Mouse (Mus musculus) stomach, postnatal 0 days (tissue): Measurements from ENCODE around the gene Rin1. TPM values are rescaled to one million over a fixed set of nuclear protein-coding genes. Genes with fewer than 3 reads are reported as not detected.

Experiments
- ATAC-seq: fragments of 200-750 bp; cut with Nextera tagmentation; 2 replicates; pipeline ENCODE4 v1.8.0; 2017; ENCODE audit not compliant: low FRiP score, low TSS enrichment
- DNase-seq: peaks from one replicate; pipeline ENCODE4 v3.0.0-alpha.2; 2016; ENCODE audit warnings: low spot score
- H3K27ac ChIP-seq: fragments of 300-500 bp; sonication (generic); replicated peaks from 2 replicates; pipeline ENCODE4 v1.5.1; 2014; ENCODE audit warnings: mild to moderate bottlenecking, control low read depth
- H3K27me3 ChIP-seq: fragments of 300-500 bp; sonication (generic); 2 replicates; pipeline ENCODE4 v1.6.1; 2014; ENCODE audit warnings: low read length; ENCODE audit not compliant: control insufficient read depth, insufficient read depth
- H3K36me3 ChIP-seq: fragments of 300-500 bp; sonication (generic); 2 replicates; pipeline ENCODE4 v1.6.1; 2014; ENCODE audit warnings: low read length, mixed read lengths; ENCODE audit not compliant: control insufficient read depth, insufficient read depth
- H3K4me1 ChIP-seq: fragments of 300-500 bp; sonication (generic); replicated peaks from 2 replicates; pipeline ENCODE4 v1.6.1; 2014; ENCODE audit warnings: antibody characterized with exemption; ENCODE audit not compliant: control insufficient read depth, insufficient read depth
- H3K4me2 ChIP-seq: fragments of 300-500 bp; sonication (generic); replicated peaks from 2 replicates; pipeline ENCODE4 v1.6.1; 2014; ENCODE audit warnings: low read depth, mild to moderate bottlenecking, control low read depth, moderate library complexity
- H3K4me3 ChIP-seq: fragments of 300-500 bp; sonication (generic); 2 replicates; pipeline ENCODE4 v1.5.1; 2014; ENCODE audit warnings: low read depth, low read length, control low read depth
- H3K9ac ChIP-seq: fragments of 300-500 bp; sonication (generic); 2 replicates; pipeline ENCODE4 v1.6.1; 2014; ENCODE audit warnings: mild to moderate bottlenecking, low read length, control low read depth, mixed read lengths
- H3K9me3 ChIP-seq: fragments of 300-500 bp; sonication (generic); 2 replicates; pipeline ENCODE4 v1.6.1; 2016; ENCODE audit warnings: low read length; ENCODE audit not compliant: control insufficient read depth
- CTCF ChIP-seq: IDR thresholded peaks from 2 replicates; pipeline ENCODE4 v1.5.1; 2016; ENCODE audit warnings: antibody characterized with exemption, low read depth, mild to moderate bottlenecking, moderate library complexity
- EP300 ChIP-seq: optimal IDR thresholded peaks from 2 replicates; pipeline ENCODE3; 2016; ENCODE audit warnings: antibody characterized with exemption
- WGBS: fragments of 180-500 bp; shearing (Covaris S2); extraction: QIAGEN DNeasy Blood & Tissue Kit; methylation state at CpG from one replicate; pipeline ENCODE4 v1.1.7; 2014; 5-methylcytosine and 5-hydroxymethylcytosine counted together
- polyA plus RNA-seq: library from polyadenylated mRNA; unstranded; fragments of >200 nt; fragmentation: Nextera tagmentation; extraction: Ambion mirVana; gene quantifications from 2 replicates; pipeline ENCODE4 v1.2.1, GENCODE M21; 2015

The Rin1 gene
- polyA plus RNA-seq, 1 experiment from 2014 or later, result 2.6 TPM

GRCm38 (mm10) chr19:5068570-5069234, 18.4 kb downstream of the Rin1 start:
- TF ChIP-seq CTCF (peak; percentile 23; the same call in 1 of the 2 replicates), EP300 (no peak)
- Histone ChIP-seq H3K4me3 (peak overlapping the region; percentile 60), H3K36me3 (no peaks in the 10 kb centered on the region), H3K9ac (peak overlapping the region; percentile 68), H3K9me3 (no peaks in the 10 kb centered on the region), H3K4me2 (peak overlapping the region; percentile 73), H3K27me3 (no peaks in the 10 kb centered on the region; the same call in 1 of the 2 replicates), H3K27ac (peak overlapping the region; percentile 93), H3K4me1 (peaks cover 9% of the 10 kb centered on the region; the same call in 1 of the 2 replicates)
- no peak for ATAC-seq
- no peak for DNase-seq
- 29% methylated on average over 21 of the region's 21 CpGs for WGBS

- Histone ChIP-seq H3K27me3 (no peaks in the 10 kb centered on the region; the same call in 1 of the 2 replicates), H3K4me2 (peak overlapping the region; percentile 73), H3K27ac (no peak overlapping the region), H3K9ac (peak overlapping the region; percentile 68; the same call in 1 of the 2 replicates), H3K9me3 (no peaks in the 10 kb centered on the region), H3K4me3 (peak overlapping the region; percentile 60), H3K4me1 (peaks cover 9% of the 10 kb centered on the region; the same call in 1 of the 2 replicates), H3K36me3 (no peaks in the 10 kb centered on the region)
- 84% methylated on average over 5 of the region's 5 CpGs for WGBS
- ATAC-seq, result no peak
- no peak for TF ChIP-seq CTCF
- no peak for TF ChIP-seq EP300
- DNase-seq, result no peak
These were observed 19.2 kb downstream of the Rin1 start for GRCm38 (mm10) chr19:5069486-5069885.

GRCm38 (mm10) chr19:5069978-5070377, 19.7 kb downstream of the Rin1 start:
- WGBS, result 76% methylated on average over 7 of the region's 7 CpGs
- H3K27me3 ChIP-seq, result no peaks in the 10 kb centered on the region; the same call in 1 of the 2 replicates
- H3K9ac ChIP-seq, result peak overlapping the region; percentile 31; the same call in 1 of the 2 replicates
- no peaks in the 10 kb centered on the region for H3K36me3 ChIP-seq
- ATAC-seq (no peak), DNase-seq (no peak)
- peak overlapping the region; percentile 73 for H3K4me2 ChIP-seq
- no peaks in the 10 kb centered on the region for H3K9me3 ChIP-seq
- H3K4me1 ChIP-seq, result peaks cover 9% of the 10 kb centered on the region; the same call in 1 of the 2 replicates
- TF ChIP-seq CTCF, result no peak
- no peak for TF ChIP-seq EP300
- H3K4me3 ChIP-seq, result peak overlapping the region; percentile 60
- H3K27ac ChIP-seq, result no peak overlapping the region

- H3K27me3 ChIP-seq, result no peaks in the 10 kb centered on the region; the same call in 1 of the 2 replicates
- H3K9me3 ChIP-seq, result no peaks in the 10 kb centered on the region
- peak overlapping the region; percentile 53 for H3K9ac ChIP-seq
- H3K4me3 ChIP-seq, result peak overlapping the region; percentile 60
- H3K4me2 ChIP-seq, result peak overlapping the region; percentile 73
- ATAC-seq (no peak), DNase-seq (no peak)
- peak overlapping the region; percentile 81 for H3K27ac ChIP-seq
- H3K4me1 ChIP-seq, result peaks cover 9% of the 10 kb centered on the region; the same call in 1 of the 2 replicates
- WGBS, result 14% methylated on average over 11 of the region's 11 CpGs
- H3K36me3 ChIP-seq, result no peaks in the 10 kb centered on the region
- TF ChIP-seq EP300, result no peak
- no peak for TF ChIP-seq CTCF
These were observed 20.8 kb downstream of the Rin1 start for GRCm38 (mm10) chr19:5071077-5071476.

GRCm38 (mm10) chr19:5071545-5072369, 21.5 kb downstream of the Rin1 start:
- peak; percentile 84 for ATAC-seq
- peak; percentile 85 for DNase-seq
- H3K4me3 ChIP-seq, result peak overlapping the region; percentile 60
- peak overlapping the region; percentile 53 for H3K9ac ChIP-seq
- peaks cover 9% of the 10 kb centered on the region; the same call in 1 of the 2 replicates for H3K4me1 ChIP-seq
- peak overlapping the region; percentile 73 for H3K4me2 ChIP-seq
- H3K36me3 ChIP-seq, result no peaks in the 10 kb centered on the region
- no peak for TF ChIP-seq EP300
- no peak for TF ChIP-seq CTCF
- H3K27me3 ChIP-seq, result no peaks in the 10 kb centered on the region; the same call in 1 of the 2 replicates
- H3K27ac ChIP-seq, result peak overlapping the region; percentile 81
- H3K9me3 ChIP-seq, result no peaks in the 10 kb centered on the region
- 2% methylated on average over 37 of the region's 40 CpGs for WGBS
